13 mouse cellular contexts compared by ENCODE assay signal in the genomic region with DNA sequence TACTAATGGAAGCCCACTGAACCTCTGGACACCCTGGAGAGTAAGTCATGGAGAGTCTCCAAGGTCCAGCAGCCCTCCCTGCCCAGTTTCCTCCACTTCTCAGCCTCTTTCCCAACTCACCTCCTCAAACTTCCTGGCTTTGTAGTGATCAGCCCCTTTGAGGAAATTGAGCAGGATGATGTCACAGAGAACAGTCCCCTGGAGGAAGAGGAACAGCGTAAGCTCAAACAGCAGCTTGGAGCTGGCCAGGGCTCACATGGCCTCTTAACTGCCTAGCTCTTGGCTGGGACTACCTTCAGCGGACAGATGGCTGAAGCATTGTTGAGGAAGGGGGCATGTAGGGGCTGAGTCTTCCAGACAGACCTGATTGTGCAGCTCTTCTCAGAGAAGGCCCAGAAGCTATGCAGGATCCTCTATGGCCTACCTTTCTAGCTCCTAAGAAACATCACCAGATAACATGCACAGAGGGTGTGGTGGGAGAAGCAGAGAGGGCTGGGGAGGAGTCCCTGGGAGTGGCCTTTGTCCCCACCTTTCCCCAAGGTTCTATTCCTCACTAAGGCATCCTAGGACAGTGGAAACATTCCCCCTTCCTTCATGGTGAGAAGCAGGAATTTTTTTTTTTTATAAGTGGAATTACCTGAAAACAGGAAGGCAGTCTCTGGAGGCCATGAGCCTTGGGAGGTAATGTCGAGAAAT. TPM values are rescaled to one million over a fixed set of nuclear protein-coding genes. Genes with fewer than 3 reads are reported as not detected.
DNase-seq lines count a peak whose midpoint lies in the region; ATAC-seq lines count a peak whose summit lies in the region.
"Had no signal": no experiment of that assay in that cellular context is flagged by ENCODE, and none has a peak within 500 bp of the region (broad histone marks: within the 10 kb centered on the region; RNA-seq: fewer than 3 reads in every experiment).

No protein-coding gene starts in this region.

- H3K9ac ChIP-seq in lung, embryonic 16.5 days (ENCODE audit: low read length), result no peak overlapping the region
- H3K9ac ChIP-seq: forebrain, embryonic 13.5 days had no signal

- whole genome bisulfite sequencing in lung, embryonic 16.5 days, result 51% methylated on average over 3 of the region's 3 CpGs

- H3K4me2 ChIP-seq in lung, embryonic 16.5 days (ENCODE audit: low read depth, low read length), result no peak overlapping the region
- H3K4me2 ChIP-seq: forebrain, embryonic 13.5 days had no signal

- peak overlapping the region; percentile 58 for H3K27ac ChIP-seq in lung, embryonic 16.5 days (ENCODE audit: low read length)
- H3K27ac ChIP-seq: forebrain, embryonic 13.5 days had no signal

- H3K36me3 ChIP-seq in lung, embryonic 16.5 days (ENCODE audit: control insufficient read depth, insufficient read depth, low read length), result no peaks in the 10 kb centered on the region

- peaks cover 2% of the 10 kb centered on the region; the same call in 1 of the 2 replicates for H3K4me1 ChIP-seq in lung, embryonic 16.5 days (replicated peaks; ENCODE audit: control insufficient read depth, insufficient read depth, low read length)
- H3K4me1 ChIP-seq: forebrain, embryonic 13.5 days had no signal

- no peak overlapping the region for H3K4me3 ChIP-seq in lung, embryonic 16.5 days (ENCODE audit: low read length)
- H3K4me3 ChIP-seq: forebrain, embryonic 13.5 days had no signal

- peak; percentile 58 for ATAC-seq in lung, embryonic 16.5 days (ENCODE audit: low read depth)
- ATAC-seq: forebrain, embryonic 13.5 days; hindbrain, embryonic 16.5 days; midbrain, embryonic 16.5 days had no signal

- no peaks in the 10 kb centered on the region for H3K9me3 ChIP-seq in lung, embryonic 16.5 days (ENCODE audit: control insufficient read depth, low read length)
- H3K9me3 ChIP-seq: forebrain, embryonic 13.5 days had no signal

- peak; percentile 9 for DNase-seq in gastrocnemius, adult 18-20 months (ENCODE audit: low spot score)
- DNase-seq in gastrocnemius, postnatal 4 days (ENCODE audit: low spot score in 2 of 2), result no peak
- peak; percentile 62 for DNase-seq in heart, adult 8-10 months (ENCODE audit: low spot score)
- peak; percentile 28 for DNase-seq in kidney, adult 9 months
- DNase-seq in layer of hippocampus, adult 18-20 months (ENCODE audit: low spot score in 2 of 2), result no peak
- no peak for DNase-seq in layer of hippocampus, adult 9-11 months
- DNase-seq in left cerebral cortex, adult 8-10 months (ENCODE audit: low spot score in 2 of 2), result no peak
- DNase-seq: cerebellum, postnatal 25 days; left cerebral cortex, postnatal 4 days had no signal

- no peaks in the 10 kb centered on the region for H3K27me3 ChIP-seq in lung, embryonic 16.5 days (ENCODE audit: control insufficient read depth, insufficient read depth, low read depth, low read length)
- H3K27me3 ChIP-seq: forebrain, embryonic 13.5 days had no signal

RNA-seq across cellular contexts. Expression of a gene that starts 11.6 kb away (rescaled TPM):
- not detected for total RNA-seq in gastrocnemius, adult 18-20 months (2021)
- total RNA-seq in gastrocnemius, postnatal 4 days (2021), result not detected
- total RNA-seq in heart, adult 8-10 months (2022), result not detected
- polyA plus RNA-seq in lung, embryonic 16.5 days (2015; fragmentation: Nextera tagmentation; extraction: Ambion mirVana), result not detected in 2 replicates
- not detected for total RNA-seq in layer of hippocampus, adult 18-20 months (2021)
- not detected for total RNA-seq in left cerebral cortex, adult 8-10 months (2022)
- total RNA-seq: left cerebral cortex, postnatal 4 days had no signal
- polyA plus RNA-seq: forebrain, embryonic 13.5 days; hindbrain, embryonic 16.5 days; midbrain, embryonic 16.5 days had no signal

RNA-seq across cellular contexts. Expression of a gene that starts 19.4 kb away (rescaled TPM):
- not detected for total RNA-seq in gastrocnemius, adult 18-20 months (2021)
- total RNA-seq in gastrocnemius, postnatal 4 days (2021), result not detected
- total RNA-seq in heart, adult 8-10 months (2022), result not detected
- polyA plus RNA-seq in lung, embryonic 16.5 days (2015; fragmentation: Nextera tagmentation; extraction: Ambion mirVana), result 0.78 TPM in 1 of 2 replicates, not detected in the other
- not detected for total RNA-seq in layer of hippocampus, adult 18-20 months (2021)
- under 1 TPM in 1 of 4 experiments, not detected in 3; 0.61 TPM for total RNA-seq in left cerebral cortex, adult 8-10 months (2022)
- total RNA-seq: left cerebral cortex, postnatal 4 days had no signal
- polyA plus RNA-seq: forebrain, embryonic 13.5 days; hindbrain, embryonic 16.5 days; midbrain, embryonic 16.5 days had no signal

RNA-seq across cellular contexts. Expression of a gene that starts 37.4 kb away (rescaled TPM):
- total RNA-seq in gastrocnemius, adult 18-20 months (2021), result 10 to 100 TPM; 25.8 to 27.9 TPM
- 100 to 1,000 TPM in 1 of 2 experiments, 10 to 100 TPM in 1; 98.2 to 105 TPM for total RNA-seq in gastrocnemius, postnatal 4 days (2021)
- 10 to 100 TPM; 35.3 to 42.5 (median 38.4) TPM for total RNA-seq in heart, adult 8-10 months (2022)
- 260 and 271 TPM in 2 replicates for polyA plus RNA-seq in lung, embryonic 16.5 days (2015; fragmentation: Nextera tagmentation; extraction: Ambion mirVana)
- total RNA-seq in layer of hippocampus, adult 18-20 months (2021), result 100 to 1,000 TPM; 114 to 115 TPM
- 100 to 1,000 TPM in 3 of 4 experiments, 10 to 100 TPM in 1; 99.9 to 112 (median 106) TPM for total RNA-seq in left cerebral cortex, adult 8-10 months (2022)

RNA-seq across cellular contexts. Expression of a gene that starts 37.6 kb away (rescaled TPM):
- total RNA-seq in gastrocnemius, adult 18-20 months (2021), result under 1 TPM; 0.40 to 0.50 TPM
- under 1 TPM; 0.60 to 0.91 TPM for total RNA-seq in gastrocnemius, postnatal 4 days (2021)
- total RNA-seq in heart, adult 8-10 months (2022), result under 1 TPM; 0.22 to 0.83 (median 0.62) TPM
- polyA plus RNA-seq in lung, embryonic 16.5 days (2015; fragmentation: Nextera tagmentation; extraction: Ambion mirVana), result 0.55 and 0.87 TPM in 2 replicates
- total RNA-seq in layer of hippocampus, adult 18-20 months (2021), result 1 to 10 TPM; 1.6 to 2.1 TPM
- total RNA-seq in left cerebral cortex, adult 8-10 months (2022), result 1 to 10 TPM; 1.7 to 3.3 (median 2.3) TPM

RNA-seq across cellular contexts. Expression of a gene that starts 48.2 kb away (rescaled TPM):
- 10 to 100 TPM; 24.4 to 37.0 TPM for total RNA-seq in gastrocnemius, adult 18-20 months (2021)
- 10 to 100 TPM; 89.8 to 92.6 TPM for total RNA-seq in gastrocnemius, postnatal 4 days (2021)
- 10 to 100 TPM; 40.7 to 60.5 (median 54.9) TPM for total RNA-seq in heart, adult 8-10 months (2022)
- 56.5 and 65.8 TPM in 2 replicates for polyA plus RNA-seq in lung, embryonic 16.5 days (2015; fragmentation: Nextera tagmentation; extraction: Ambion mirVana)
- 100 to 1,000 TPM; 175 to 194 TPM for total RNA-seq in layer of hippocampus, adult 18-20 months (2021)
- total RNA-seq in left cerebral cortex, adult 8-10 months (2022), result 100 to 1,000 TPM in 3 of 4 experiments, 10 to 100 TPM in 1; 96.3 to 122 (median 110) TPM

Comparison
In these comparisons a context has a peak if more than half of its experiments do, and no peak if none do; other contexts are left out.
1. DNase-seq: peak in gastrocnemius, adult 18-20 months (single experiment), heart, adult 8-10 months (single experiment) and kidney, adult 9 months (single experiment); none in gastrocnemius, postnatal 4 days (0 of 2), layer of hippocampus, adult 18-20 months (0 of 2), layer of hippocampus, adult 9-11 months (single experiment) and left cerebral cortex, adult 8-10 months (0 of 2).